Mouse (Mus musculus): Measurements from ENCODE around the gene Hcn4. TPM values are rescaled to one million over a fixed set of nuclear protein-coding genes. Genes with fewer than 3 reads are reported as not detected.

Gene Hcn4
- 10 to 100 TPM in 1 of 2 experiments, 1 to 10 TPM in 1; 4.0 to 11.2 TPM for total RNA-seq (2021)
- long read RNA-seq, experiment 1, full-length matches to known transcripts, result 1 of 1 reads
- long read RNA-seq, experiment 1, partial matches to known transcripts, result 0 of 1 reads
- long read RNA-seq, experiment 1, other reads (novel, unspliced or antisense), result 0 of 1 reads
- long read RNA-seq, experiment 2, partial matches to known transcripts, result 0 of 2 reads
- long read RNA-seq, experiment 2, other reads (novel, unspliced or antisense), result 2 of 2 reads

DNA sequence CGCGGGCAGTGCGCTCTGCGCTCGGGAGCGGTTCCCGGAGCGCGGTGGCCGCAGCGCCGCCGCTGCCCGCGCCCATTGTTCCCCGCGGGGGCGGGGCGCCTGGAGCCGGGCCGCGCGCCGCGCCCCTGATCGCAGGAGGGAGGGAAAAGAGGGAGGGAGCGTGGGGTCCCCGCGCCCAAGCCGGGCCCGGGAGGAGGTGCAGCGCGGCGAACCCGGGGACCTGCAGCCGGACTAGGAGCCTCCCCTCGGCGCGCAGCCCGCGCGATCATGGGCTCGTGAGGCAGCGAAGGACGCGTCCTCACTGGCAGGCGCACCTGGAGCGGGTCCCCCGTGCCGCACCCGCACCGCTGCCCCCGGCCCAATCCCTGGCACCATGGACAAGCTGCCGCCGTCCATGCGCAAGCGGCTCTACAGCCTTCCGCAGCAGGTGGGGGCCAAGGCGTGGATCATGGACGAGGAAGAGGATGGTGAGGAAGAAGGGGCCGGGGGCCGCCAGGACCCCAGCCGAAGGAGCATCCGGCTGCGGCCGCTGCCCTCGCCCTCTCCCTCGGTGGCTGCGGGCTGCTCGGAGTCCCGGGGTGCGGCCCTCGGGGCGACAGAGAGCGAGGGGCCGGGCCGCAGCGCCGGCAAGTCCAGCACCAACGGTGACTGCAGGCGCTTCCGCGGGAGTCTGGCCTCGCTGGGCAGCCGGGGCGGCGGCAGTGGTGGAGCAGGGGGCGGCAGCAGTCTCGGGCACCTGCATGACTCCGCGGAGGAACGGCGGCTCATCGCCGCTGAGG lies at the start of gene Hcn4:
Hcn4 (plus strand) TSS at position 274 of the 779 bp plus-strand sequence.
- no peak for DNase-seq (ENCODE audit: low spot score)

DNA sequence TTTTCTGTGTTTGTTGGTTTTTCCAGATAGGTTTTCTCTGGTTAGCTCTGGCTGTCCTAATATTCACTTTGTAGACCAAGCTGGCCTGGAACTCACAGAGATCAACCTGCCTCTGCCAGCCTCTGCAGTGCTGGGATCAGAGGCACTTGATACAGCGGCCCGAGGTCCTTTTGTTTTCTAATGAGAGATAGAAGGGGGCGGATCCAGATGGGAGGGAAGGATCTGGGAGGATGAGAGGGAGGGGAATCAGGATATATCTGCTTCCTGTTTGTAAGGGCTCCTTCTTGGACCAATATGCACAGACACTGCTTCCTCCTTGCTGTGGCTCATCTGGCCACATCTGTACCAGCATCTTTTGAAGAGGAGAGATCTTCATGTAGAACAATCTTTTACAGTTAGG lies 48.5 kb upstream of the Hcn4 start:
- DNase-seq (ENCODE audit: low spot score), result no peak

DNA sequence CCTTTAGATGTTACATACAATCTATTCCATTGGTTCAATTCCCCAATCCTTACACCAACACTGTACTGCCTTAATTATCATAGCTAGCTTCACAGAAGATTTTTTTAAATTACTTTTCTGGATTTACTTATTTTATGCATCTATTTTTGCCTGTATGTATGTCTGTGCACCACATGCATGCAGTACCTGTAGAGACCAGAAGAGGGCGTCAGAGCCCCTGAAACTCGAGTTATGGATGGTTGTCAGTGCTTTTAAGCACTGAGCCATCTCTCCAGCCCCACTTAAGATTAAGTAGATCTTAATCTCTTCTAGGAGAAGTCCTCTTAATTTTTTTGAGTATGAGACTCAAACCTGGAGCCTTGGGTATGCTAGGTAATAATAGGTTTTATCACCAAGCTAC lies 47.8 kb upstream of the Hcn4 start:
- DNase-seq (ENCODE audit: low spot score), result no peak

DNA sequence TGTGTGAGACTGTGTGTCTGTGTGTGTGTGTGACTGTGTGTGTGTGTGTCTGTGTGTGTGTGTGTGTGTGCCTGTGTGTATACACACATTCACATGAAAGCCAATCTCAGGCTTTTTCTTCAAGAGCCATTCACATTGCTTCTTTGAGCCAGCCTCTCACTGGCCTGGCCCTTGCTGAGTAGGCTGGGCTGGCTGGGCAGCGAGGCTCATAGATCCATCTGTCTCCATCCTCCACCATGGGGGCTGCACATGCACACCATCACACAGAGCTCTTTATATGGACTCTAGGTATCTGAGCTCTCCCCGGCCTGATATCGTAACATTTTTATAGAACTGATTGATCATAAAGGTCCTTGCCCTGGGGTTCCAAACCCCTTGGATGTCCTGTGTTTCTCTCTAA lies 33.7 kb upstream of the Hcn4 start:
- DNase-seq (ENCODE audit: low spot score), result no peak

DNA sequence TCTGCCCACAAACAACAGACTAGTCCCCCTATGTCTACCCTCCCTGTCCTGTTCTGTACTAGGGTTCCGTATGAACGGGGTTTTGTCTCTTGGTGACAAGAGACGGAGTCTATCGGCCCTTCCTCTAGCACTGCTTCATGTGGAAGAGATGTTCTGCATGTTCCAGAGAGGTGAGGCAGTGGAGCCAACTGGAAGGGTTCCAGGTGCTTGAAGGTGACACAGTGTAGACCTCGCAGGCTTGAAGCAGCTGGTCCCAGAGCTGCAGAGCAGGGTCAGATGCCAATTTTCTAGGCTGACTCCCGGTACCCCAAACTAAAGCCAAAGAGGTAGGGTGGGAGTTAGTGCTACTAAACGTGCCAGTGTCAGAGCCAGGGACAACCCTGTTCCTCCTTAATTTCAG lies 25.1 kb upstream of the Hcn4 start:
- no peak for DNase-seq (ENCODE audit: low spot score)

DNA sequence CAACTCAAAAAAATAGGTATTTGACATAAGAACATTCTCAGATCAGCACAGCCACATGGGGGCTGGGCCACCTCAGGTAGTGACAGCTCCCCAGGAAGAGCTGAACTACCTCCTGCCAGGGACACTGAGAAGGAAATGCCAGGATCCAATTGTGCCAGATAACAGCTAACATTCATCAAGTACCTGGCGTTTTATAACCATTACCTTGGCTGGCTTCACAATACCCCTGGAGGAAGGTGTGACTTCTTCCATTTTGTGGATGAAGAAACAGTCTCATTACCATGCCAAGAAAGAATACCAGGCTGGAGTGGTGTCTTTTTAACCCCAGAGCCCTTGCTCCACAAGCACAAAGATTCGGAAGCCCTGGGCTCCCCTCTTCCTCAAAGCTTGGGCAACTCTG lies 21.8 kb upstream of the Hcn4 start:
- DNase-seq (ENCODE audit: low spot score), result no peak

DNA sequence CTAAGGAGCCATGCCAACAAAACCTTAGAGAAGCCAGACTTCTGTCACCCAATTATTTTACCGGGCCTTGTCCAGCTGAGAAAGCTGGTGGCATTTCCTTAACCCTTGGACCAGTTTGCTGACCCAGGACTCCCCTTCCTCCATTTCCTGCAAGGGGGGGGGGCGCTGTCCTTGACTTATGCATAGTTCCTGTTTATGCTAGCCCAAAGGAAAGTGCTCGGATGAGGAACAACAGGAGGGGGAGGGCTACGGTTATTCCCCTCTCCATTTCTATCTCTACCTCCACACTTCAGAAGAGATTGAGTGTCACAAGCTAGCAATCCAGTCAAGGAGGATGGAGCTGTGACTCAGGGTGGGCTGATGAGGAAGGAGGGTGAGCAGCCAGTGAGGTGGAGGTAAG lies 20.9 kb upstream of the Hcn4 start:
- DNase-seq (ENCODE audit: low spot score), result no peak

DNA sequence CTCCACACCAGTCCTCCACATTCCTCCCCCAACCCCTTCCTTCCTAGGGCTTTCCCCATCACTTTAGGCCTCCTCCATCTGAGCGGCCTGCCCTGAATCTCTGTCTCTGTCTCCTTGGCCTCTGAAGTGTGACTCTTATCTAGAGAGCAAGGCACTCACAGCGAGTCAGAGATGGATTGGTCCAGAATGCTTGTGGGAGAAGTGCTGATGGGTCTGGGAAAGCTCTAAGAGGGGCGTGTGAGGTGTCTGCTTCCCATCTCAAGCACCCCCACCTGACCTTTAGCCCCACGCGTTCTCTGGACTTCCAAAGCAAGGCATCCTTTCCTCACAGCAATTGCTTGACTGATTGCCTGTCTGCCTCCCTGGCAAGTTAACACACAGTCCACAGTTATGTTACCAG lies 20.4 kb upstream of the Hcn4 start:
- DNase-seq (ENCODE audit: low spot score), result no peak

DNA sequence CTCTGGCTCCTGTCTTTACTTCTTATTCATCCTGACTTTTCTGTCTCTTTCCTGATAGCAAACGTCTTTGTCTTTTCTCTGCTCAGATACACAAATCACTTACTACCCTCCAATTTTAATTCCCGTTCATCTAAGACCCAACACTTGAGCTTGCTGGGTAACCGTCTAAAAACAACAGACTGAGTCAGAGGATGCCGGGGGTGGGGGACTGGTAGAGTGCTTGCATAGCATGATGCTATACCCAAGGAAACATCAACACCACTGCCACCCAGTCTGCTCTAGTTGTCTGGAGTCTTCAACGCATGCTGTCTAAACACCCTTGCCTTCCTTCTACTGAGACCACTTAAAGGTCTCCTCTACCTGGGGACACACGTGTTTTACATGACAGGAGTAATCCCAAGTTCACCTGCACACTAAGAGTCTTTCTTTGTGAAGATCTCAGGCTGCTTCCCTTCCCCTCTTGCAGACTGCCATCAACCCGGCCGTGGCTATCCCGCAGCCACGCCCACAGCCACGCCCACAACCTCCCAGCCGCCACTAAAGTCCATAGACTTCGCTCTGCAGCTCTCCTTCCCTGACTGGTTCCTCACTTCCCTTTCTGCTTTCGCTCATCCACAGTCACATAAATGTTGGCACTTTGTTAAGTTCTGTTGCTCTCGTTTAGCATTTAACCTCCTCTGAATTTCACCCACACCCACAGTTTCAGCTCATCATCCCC lies 17.5 kb upstream of the Hcn4 start:
- peak; percentile 59 for DNase-seq (ENCODE audit: low spot score)

DNA sequence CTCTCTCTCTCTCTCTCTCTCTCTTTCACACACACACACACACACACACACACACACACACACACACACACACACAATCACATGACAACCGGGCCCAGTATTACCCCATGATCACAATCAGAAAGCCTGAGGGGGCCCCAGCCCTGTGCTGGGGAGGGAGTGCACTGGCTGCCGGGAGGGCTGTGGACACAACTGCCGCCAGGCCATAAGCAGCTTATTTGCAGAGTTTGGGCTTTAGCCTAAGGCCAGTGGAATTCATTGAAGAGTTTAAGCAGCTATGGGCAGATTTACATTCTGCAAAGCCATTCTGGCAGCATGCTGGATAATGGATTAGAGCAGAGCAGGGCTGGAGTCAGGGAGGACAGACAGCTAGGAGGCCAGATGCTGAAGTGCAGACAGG lies 12.0 kb upstream of the Hcn4 start:
- DNase-seq (ENCODE audit: low spot score), result no peak

DNA sequence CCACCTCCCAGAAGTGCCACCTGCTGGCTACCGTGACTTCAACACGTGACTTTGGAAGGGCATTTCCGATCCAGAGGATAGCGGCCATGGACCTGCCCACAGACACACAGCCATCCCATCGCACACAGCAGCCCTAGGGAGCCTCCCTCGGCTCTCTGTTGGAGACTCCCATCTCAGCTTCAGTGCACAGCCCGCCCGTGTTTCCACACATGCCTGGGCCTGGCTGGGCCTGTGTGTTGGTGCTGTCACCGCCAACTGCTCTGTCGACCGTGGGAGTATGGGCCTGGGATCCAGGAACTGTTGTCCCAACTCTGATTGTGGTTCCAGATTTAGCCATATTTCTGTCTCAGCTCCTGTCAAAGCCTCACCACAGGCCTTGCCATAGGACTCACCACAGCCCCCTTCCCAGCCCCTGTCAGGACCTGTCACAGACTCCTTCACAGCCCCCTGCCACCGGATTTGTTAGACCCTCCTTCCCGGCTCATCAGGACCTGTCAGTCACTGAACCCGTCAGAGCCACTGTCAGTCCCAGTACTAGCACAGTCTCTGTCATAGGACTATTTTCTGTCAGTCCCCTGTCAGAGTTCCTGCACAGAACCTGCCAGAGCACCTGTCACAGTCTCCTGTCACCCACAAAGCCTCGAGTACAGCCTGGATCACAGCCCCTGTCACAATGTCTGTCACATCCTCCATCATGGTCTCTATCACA lies 7.5 kb upstream of the Hcn4 start:
- DNase-seq (ENCODE audit: low spot score), result no peak

DNA sequence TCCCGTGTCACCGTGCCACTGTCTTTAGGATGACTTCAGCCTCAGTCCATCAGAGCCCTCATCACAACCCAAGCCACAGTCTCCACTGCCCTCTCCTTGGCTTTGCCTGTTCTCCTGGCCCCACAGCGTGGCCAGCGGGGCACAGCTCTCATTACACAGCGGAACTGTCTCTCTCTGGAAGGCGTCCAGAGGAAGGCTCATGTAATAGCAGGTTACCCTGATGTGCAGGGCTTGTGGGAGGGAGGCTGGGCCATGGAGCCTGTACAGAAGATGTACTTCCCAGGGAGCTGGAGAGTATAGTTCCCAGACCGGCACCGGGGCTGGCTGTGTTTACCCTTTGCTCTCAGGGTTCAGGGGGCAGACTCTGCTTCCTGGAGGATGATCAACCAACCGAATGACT lies 6.8 kb upstream of the Hcn4 start:
- DNase-seq (ENCODE audit: low spot score), result peak; percentile 32

DNA sequence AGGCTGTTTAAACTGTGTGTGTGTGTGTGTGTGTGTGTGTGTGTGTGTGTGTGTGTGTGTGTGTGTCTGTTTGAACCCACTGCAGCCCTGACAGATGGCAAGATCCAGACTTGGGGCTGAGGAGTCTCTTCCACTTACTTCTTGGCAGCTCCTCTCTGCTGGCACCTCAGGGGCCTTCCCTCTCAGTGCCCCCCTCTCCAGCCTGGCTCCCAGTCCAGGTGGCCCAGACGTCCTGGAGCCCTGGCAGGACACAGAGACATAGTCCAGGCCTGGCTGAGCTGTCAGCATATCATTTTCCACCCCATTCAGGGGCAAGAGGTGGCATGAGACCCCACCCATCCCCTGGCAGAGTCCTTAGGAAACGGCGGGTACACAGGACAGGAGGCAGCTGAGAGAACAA lies 5.5 kb upstream of the Hcn4 start:
- no peak for DNase-seq (ENCODE audit: low spot score)

DNA sequence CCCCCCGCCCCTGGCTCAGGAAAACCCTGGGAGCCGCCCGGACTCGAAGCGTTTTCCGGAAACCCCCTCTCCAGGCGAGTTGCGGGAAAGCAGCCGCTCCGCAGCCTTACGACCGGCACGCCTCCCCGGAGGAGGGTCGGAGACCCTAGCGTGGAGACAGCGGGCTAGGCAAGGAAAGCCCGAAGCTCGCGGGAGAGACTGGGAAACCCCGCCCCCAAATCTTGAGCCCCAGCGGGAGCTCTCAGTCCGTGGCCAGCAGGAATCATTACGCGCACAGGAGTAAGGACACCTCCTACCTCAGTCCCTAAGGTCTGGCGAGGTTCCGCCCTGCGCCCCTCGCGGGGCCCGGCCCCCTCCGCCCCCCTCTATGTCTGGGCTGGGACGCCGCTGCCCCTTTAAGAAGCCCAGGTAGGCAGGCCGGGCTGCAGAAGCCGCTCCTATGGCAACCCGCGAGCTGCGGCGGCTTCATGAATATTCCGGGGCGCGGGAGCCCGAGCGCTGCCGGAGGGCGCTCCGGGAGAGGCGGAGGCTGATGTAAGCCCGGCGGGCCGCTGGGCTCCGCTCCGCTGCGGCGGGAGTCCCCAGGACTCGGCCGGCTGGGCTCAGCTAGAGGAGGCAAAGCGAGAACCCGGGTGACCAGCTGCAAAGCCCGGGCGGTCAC lies 651 bp upstream of the Hcn4 start:
- DNase-seq (ENCODE audit: low spot score), result peak; percentile 29

DNA sequence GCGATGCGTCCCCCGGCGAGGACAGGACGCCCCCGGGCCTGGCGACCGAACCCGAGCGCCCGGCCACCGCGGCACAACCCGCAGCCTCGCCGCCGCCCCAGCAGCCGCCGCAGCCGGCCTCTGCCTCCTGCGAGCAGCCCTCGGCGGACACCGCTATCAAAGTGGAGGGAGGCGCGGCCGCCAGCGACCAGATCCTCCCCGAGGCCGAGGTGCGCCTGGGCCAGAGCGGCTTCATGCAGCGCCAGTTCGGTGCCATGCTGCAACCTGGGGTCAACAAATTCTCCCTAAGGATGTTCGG lies 655 bp downstream of the Hcn4 start:
- no peak for DNase-seq (ENCODE audit: low spot score)

DNA sequence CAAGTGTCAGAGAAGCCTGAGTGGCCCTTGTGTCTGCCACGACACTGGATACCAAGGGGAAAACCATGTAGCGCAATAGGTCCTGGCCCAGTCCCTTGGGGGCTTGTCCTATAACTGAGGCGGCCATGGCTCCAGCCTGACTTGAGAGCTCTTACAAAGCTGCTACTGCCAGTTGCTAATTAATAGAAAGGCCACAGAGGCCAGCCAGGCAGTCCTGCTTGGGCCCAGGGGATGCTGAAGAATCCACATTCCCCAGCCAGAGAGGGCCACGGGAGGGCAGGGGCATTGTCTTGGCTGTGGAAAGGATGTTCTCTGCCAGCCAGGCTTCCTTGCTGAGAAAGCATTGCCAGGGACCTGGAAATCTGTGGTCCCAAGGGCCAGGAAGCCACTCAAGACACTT lies 6.4 kb downstream of the Hcn4 start:
- DNase-seq (ENCODE audit: low spot score), result no peak

DNA sequence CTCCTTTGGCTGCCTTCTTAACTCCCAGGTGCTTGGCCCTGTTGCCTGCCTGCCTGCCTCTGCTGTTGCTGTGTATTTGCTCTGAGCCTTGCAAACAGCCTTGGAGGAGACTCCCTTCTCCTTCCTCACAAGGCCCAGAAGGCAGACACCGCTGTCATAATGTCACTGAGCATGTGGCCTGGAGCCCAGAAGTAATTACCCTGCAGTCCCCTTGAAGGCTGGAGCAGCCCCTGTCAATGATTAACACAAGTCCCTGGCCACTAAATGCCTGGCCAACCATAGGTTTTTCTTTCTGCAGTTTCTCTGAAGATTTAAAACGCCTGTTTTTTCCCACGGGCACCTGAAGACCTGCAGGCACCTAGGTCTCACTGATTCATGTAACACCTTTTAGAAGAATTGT lies 9.7 kb downstream of the Hcn4 start:
- DNase-seq (ENCODE audit: low spot score), result no peak

DNA sequence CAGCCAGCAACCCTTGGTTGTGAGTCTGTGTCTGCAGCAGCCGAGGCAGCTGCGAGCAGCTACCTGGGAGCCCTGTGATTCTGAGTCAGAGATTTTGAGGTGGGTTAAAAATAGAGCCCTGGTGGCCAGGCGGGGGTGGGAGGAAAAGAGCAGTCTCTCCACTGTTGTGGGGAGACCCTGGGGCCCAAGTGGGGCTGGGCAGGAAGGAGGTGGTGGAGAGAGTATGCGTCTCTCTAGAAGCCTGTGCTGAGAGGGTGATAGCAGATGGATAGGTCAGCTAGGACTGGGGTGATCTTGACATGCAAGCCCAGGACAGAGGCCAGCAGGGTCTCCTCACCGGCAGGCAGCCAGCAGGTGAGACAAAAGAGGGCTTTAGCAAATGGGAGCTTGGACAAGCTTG lies 14.0 kb downstream of the Hcn4 start:
- DNase-seq (ENCODE audit: low spot score), result no peak

DNA sequence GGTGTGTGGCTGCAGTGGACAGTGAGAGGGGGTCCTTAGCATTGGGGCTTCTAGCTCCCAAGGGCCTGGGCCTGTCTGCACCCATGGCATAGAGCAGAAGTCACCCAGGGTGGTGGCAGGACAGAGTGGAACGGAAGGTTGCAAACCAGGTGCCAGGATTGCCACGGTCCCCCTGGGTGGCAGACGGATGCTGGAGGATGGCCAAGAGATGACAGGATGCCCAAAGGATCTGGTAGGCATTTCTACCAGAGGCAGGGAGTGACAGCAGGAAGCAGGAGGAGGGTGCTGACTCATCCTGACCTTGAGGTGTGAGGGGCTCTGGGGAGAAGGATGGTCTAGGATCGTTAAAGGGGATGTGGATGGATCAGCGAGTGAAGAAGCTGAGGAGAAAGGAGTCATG lies 15.3 kb downstream of the Hcn4 start:
- no peak for DNase-seq (ENCODE audit: low spot score)

DNA sequence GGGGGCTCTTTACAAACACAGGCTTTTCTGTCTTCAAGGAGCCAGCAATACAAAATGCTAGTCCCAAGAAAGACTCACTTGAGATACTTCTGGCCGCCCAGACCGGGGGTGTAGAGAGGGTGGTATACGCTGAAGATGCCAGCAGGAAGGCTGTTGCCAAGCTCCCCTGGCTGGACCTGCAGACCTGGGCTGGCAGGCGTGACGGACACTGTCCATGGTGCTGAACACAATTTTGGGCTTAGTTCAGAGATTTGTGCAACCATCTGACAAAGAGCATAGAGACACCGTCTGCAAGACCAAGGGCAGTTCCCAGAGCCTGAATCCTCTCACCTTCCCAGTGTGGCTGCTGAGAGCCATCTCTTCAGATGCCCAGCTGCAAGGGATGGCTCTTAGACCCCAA lies 18.4 kb downstream of the Hcn4 start:
- DNase-seq (ENCODE audit: low spot score), result peak; percentile 35

DNA sequence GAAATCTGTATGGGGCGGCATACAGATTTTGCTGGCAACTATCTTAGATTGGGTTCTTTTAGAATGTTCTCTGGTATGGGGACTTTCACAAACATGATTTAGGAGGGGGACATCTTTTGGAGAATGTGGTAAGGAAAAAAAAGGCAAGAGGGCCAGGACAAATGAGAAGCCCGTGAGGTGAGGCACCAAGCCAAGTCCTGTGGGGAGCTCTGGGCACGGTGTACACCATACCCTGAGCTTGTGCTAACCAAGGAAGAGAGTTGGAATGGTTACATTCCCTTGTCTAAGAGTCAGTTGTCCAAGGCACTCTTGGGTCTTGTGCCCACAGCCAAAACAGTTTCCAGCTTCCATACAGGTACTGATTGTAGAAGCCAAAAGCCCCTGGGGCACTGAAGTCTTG lies 21.4 kb downstream of the Hcn4 start:
- DNase-seq (ENCODE audit: low spot score), result no peak

DNA sequence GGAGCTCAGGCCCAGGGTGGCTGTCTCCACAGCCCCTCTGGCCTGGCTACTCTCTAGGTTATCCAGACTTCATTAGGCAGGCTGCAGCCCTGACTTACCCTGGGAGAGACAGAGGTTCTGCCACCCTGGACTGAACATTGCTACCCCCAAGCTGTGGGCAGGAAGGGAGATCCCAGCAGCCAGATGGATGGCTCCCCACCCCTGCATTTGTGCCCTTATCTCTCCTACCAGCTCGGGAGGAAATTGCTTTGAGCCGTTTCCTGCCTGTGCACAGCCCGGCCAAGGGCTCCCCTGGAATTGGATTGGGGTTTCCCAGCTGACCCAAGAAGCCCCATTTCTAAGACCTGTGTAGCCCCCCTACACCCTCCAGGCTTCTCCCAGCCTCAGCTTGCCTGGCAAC lies 23.8 kb downstream of the Hcn4 start:
- DNase-seq (ENCODE audit: low spot score), result no peak

Measured in gastrocnemius, adult 18-20 months (tissue).